Mouse (Mus musculus): ENCODE measurements around the gene Rrnad1. TPM values are rescaled to one million over a fixed set of nuclear protein-coding genes. Genes with fewer than 3 reads are reported as not detected.

Gene Rrnad1
- total and polyA plus RNA-seq, 3 experiments, result 10.9 to 21.1 TPM; not detected in 1

GRCm38 (mm10) chr3:87918551-87918950, 12.0 kb downstream of the Rrnad1 start:
- no peak for TF ChIP-seq NELFE (IDR thresholded peaks at IDR 0.05; ENCODE audit: low read depth, low read length)
- no peak for TF ChIP-seq RAD21 (IDR thresholded peaks at IDR 0.05; ENCODE audit: low read depth, low read length)
- no peak for TF ChIP-seq MAFK (IDR thresholded peaks at IDR 0.05; ENCODE audit: borderline replicate concordance, low read depth, low read length)
- no peak for TF ChIP-seq MYB (IDR thresholded peaks at IDR 0.05; ENCODE audit: low read depth, low read length)
- 0 out of 2 replicates have a peak, but pooled peaks have one; percentile 41 for TF ChIP-seq POLR2AphosphoS2 (IDR thresholded peaks at IDR 0.05; ENCODE audit: low read length)
- 0 out of 2 replicates have a peak, but pooled peaks have one; percentile 4 for TF ChIP-seq SMC3 (IDR thresholded peaks at IDR 0.05; ENCODE audit: low read depth, low read length)
- no peak for TF ChIP-seq KAT2A (conservative IDR thresholded peaks at IDR 0.05; ENCODE audit: low read depth, low read length)
- peaks cover 0 to 6% of the 10 kb centered on the region in 2 experiments; a peak in 3 of 4 replicates for H3K36me3 ChIP-seq (ENCODE audit: control insufficient read depth in 1 of 2, insufficient read depth in 2 of 2, low read length in 2 of 2)
- no peak overlapping the region for H3K4me3 ChIP-seq (ENCODE audit: control insufficient read depth in 1 of 2, insufficient read depth in 1 of 2, low read depth in 2 of 2, low read length in 2 of 2)
- H3K27ac ChIP-seq (ENCODE audit: control insufficient read depth, low read depth, low read length), result no peak overlapping the region
- no peaks in the 10 kb centered on the region for H3K4me1 ChIP-seq (ENCODE audit: control insufficient read depth in 1 of 2, insufficient read depth in 2 of 2, low read length in 2 of 2)
- H3K79me2 ChIP-seq (ENCODE audit: control insufficient read depth, insufficient read depth, low read length, poor library complexity), result peaks cover 9% of the 10 kb centered on the region
- no peaks in the 10 kb centered on the region for H3K9me3 ChIP-seq (replicated peaks; ENCODE audit: insufficient read depth, low read length)
- H3K27me3 ChIP-seq (ENCODE audit: control insufficient read depth in 1 of 2, insufficient read depth in 2 of 2, low read length in 2 of 2), result no peaks in the 10 kb centered on the region
- no peak overlapping the region for H3K9ac ChIP-seq (ENCODE audit: control insufficient read depth, low read depth, low read length, poor library complexity, severe bottlenecking)
- no peak for DNase-seq (ENCODE audit: low read depth, low spot score)

- H3K79me2 ChIP-seq (ENCODE audit: control insufficient read depth, insufficient read depth, low read length, poor library complexity), result peaks cover 22% of the 10 kb centered on the region
- peaks cover 0 to 3% of the 10 kb centered on the region in 2 experiments; a peak in 2 of 4 replicates for H3K4me1 ChIP-seq (ENCODE audit: control insufficient read depth in 1 of 2, insufficient read depth in 2 of 2, low read length in 2 of 2)
- no peak overlapping the region for H3K9ac ChIP-seq (ENCODE audit: control insufficient read depth, low read depth, low read length, poor library complexity, severe bottlenecking)
- no peak overlapping the region for H3K27ac ChIP-seq (ENCODE audit: control insufficient read depth, low read depth, low read length)
- no peak overlapping the region for H3K4me3 ChIP-seq (ENCODE audit: control insufficient read depth in 1 of 2, insufficient read depth in 1 of 2, low read depth in 2 of 2, low read length in 2 of 2)
- no peak for TF ChIP-seq ETS1 (IDR thresholded peaks at IDR 0.05; ENCODE audit: low read depth, low read length)
- peak in 1 of 3 experiments; percentile 19; a peak in 1 of 6 replicates for TF ChIP-seq CTCF (IDR thresholded peaks at IDR 0.05 in 2 of 3, conservative IDR thresholded peaks at IDR 0.05 in 1 of 3; ENCODE audit: control insufficient read depth in 1 of 3, insufficient read depth in 1 of 3, low read depth in 2 of 3, low read length in 3 of 3, poor library complexity in 1 of 3, severe bottlenecking in 1 of 3)
- TF ChIP-seq NRF1 (IDR thresholded peaks at IDR 0.05; ENCODE audit: insufficient read depth, low read depth, low read length, poor library complexity, severe bottlenecking), result no peak
- H3K36me3 ChIP-seq (ENCODE audit: control insufficient read depth in 1 of 2, insufficient read depth in 2 of 2, low read length in 2 of 2), result peaks cover 6 to 15% of the 10 kb centered on the region in 2 experiments
- no peaks in the 10 kb centered on the region for H3K27me3 ChIP-seq (ENCODE audit: control insufficient read depth in 1 of 2, insufficient read depth in 2 of 2, low read length in 2 of 2)
- no peaks in the 10 kb centered on the region for H3K9me3 ChIP-seq (replicated peaks; ENCODE audit: insufficient read depth, low read length)
- no peak for DNase-seq (ENCODE audit: low read depth, low spot score)
Observed at GRCm38 (mm10) chr3:87916990-87917389, 13.5 kb downstream of the Rrnad1 start.

GRCm38 (mm10) chr3:87913891-87914290, 16.6 kb downstream of the Rrnad1 start:
- Histone ChIP-seq H3K4me1 (ENCODE audit: control insufficient read depth in 1 of 2, insufficient read depth in 2 of 2, low read length in 2 of 2) (peaks cover 0 to 24% of the 10 kb centered on the region in 2 experiments; a peak in 3 of 4 replicates), H3K9ac (ENCODE audit: control insufficient read depth, low read depth, low read length, poor library complexity, severe bottlenecking) (no peak overlapping the region), H3K79me2 (ENCODE audit: control insufficient read depth, insufficient read depth, low read length, poor library complexity) (peaks cover 45% of the 10 kb centered on the region), H3K9me3 (replicated peaks; ENCODE audit: insufficient read depth, low read length) (no peaks in the 10 kb centered on the region), H3K4me3 (ENCODE audit: control insufficient read depth in 1 of 2, insufficient read depth in 1 of 2, low read depth in 2 of 2, low read length in 2 of 2) (no peak overlapping the region), H3K27ac (ENCODE audit: control insufficient read depth, low read depth, low read length) (no peak overlapping the region), H3K36me3 (ENCODE audit: control insufficient read depth in 1 of 2, insufficient read depth in 2 of 2, low read length in 2 of 2) (peaks cover 20 to 35% of the 10 kb centered on the region in 2 experiments), H3K27me3 (ENCODE audit: control insufficient read depth in 1 of 2, insufficient read depth in 2 of 2, low read length in 2 of 2) (no peaks in the 10 kb centered on the region)
- DNase-seq (ENCODE audit: low read depth, low spot score), result no peak
- no peak for TF ChIP-seq TCF12 (IDR thresholded peaks at IDR 0.05; ENCODE audit: low read depth, low read length)
- no peak for TF ChIP-seq USF2 (IDR thresholded peaks at IDR 0.05; ENCODE audit: borderline replicate concordance in 1 of 2, insufficient read depth in 1 of 2, low read depth in 1 of 2, low read length in 2 of 2)
- no peak for TF ChIP-seq MYC (IDR thresholded peaks at IDR 0.05; ENCODE audit: low read depth, low read length)
